Mouse (Mus musculus) G1E (cell line): Measurements from ENCODE around the gene Higd2a.

ENCODE experiments used
- CTCF ChIP-seq: IDR thresholded peaks from 2 replicates; pipeline ENCODE4 v1.5.1; 2012; ENCODE audit warnings: low read depth, low read length, inconsistent platforms, mixed read lengths
- GATA1 ChIP-seq: IDR thresholded peaks from 2 replicates; pipeline ENCODE4 v1.6.1; 2012; ENCODE audit warnings: borderline replicate concordance, low read length, inconsistent platforms, mixed read lengths
- GATA2 ChIP-seq: IDR thresholded peaks from 2 replicates; pipeline ENCODE4 v1.6.1; 2012; ENCODE audit warnings: low read depth, low read length, inconsistent platforms, borderline replicate concordance
- POLR2AphosphoS5 ChIP-seq: IDR thresholded peaks from 2 replicates; pipeline ENCODE4 v1.6.1; 2012; ENCODE audit warnings: low read depth, low read length, inconsistent platforms; ENCODE audit not compliant: insufficient replicate concordance
- TAL1 ChIP-seq: conservative IDR thresholded peaks from 2 replicates; pipeline ENCODE4 v1.6.1; 2012; ENCODE audit warnings: low read depth, low read length, inconsistent platforms, mixed read lengths

- TF ChIP-seq CTCF (no peak), GATA1 (no peak), TAL1 (no peak), POLR2AphosphoS5 (no peak), GATA2 (no peak)
These were observed 33.2 kb upstream of the Higd2a start for GRCm38 (mm10) chr13:54556796-54557195.
